Mouse (Mus musculus) frontal cortex, postnatal 10 days (tissue): Measurements from ENCODE around the gene Snd1.

Source experiments
- DNase-seq, 2 experiments: peaks; one replicate each; pipeline ENCODE4 v3.0.0; 2022; ENCODE audit warnings: low spot score in 2 of 2, mixed read lengths in 1 of 2

Snd1 gene

DNA sequence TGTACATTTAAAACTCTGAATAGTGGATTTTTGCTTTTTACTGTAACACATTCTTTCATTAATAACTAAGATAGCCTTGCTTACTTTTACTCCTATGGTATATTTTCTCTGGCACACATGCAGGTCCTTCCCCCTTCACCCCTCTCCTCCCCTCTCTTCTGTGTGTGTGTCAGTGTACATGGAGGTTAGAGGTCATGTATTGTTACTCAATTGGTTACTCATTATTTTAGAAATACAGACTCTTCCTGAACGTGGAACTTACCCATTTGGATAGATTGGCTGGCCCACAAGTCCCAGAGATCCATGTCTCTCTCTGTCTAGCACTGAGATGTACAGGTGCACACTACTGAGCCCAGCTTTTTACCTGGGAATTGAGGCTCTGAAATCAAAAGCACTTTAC is 160.2 kb downstream of the Snd1 start:
- DNase-seq: no peak

DNA sequence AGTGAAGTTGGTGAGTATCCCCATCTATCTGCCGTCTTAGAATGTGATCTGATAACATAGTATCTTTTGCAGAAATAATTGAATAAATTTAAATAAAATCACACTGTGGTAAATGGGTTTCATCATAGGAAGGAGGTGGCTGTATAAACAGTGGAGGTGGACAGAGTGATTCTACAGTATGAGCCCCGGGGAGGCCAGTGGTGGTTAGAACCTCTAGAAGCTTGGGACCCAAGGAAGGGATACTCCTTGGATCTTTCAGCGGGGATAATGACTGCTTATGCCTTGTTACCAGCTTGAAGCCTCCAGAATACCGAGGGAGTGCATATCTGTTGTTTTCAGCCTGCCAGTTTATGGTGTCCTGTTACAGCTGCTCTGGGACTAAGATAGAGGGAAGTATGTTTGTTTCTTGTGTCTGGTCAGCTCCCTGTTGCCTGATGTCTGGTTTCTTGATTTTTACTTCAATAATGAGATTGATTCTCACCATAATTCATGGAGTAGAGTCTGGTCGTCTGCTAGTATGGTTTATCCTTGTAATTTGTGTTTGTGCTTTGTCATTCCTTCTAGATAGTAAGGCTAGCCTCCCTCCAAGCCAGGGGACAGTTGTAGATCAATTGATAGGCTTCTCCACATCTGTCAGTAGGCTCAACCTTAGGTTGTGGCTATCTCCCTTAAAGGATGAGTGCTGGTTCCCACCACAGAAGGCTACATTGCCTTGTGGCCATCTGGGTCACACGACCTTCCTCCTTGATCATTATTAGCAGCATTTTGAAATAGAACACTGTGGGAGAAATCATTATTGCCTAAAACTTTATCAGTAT is 160.8 kb downstream of the Snd1 start:
- no peak for DNase-seq

GRCm38 (mm10) chr6:28640088-28640487 is 165.1 kb downstream of the Snd1 start:
- DNase-seq: no peak

- no peak for DNase-seq
Observed at GRCm38 (mm10) chr6:28642909-28643308, 168.0 kb downstream of the Snd1 start.

DNA sequence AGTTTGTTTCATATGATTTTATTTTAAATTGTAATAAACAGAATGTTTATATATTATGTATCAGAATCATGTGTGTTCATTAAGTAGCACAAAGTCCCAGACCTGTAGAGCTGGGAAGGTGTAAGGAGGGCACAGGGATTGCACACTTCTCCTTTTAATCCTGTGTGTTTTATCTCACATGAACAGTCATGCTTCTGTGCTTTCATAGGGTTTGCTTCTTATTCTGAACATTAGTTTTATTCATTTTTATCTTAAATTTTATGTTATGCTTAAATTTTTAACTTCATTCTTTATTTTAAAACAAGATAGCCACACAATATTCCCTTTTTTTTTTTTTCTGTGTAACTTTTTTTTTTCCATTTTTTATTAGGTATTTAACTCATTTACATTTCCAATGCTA is 170.3 kb downstream of the Snd1 start:
- DNase-seq: no peak

DNA sequence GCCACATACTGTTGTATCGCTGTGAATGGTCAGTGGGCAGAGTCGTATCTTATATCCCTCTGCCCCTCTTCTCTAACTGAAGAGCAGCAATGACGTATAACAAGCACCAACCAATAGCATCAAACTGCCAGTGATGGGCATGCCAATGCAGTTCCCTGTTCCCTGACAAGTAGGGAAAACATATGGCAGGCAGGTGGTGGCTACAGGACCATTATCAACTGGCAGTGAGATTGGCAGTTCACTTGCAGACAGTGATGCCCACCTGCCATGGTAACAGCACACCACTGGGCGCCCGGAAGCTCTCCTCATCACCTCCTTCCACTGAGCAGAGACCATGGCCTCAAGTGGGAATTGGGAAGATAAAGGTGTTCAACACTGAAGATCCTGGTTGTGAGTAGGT is 181.6 kb downstream of the Snd1 start:
- no peak for DNase-seq

DNA sequence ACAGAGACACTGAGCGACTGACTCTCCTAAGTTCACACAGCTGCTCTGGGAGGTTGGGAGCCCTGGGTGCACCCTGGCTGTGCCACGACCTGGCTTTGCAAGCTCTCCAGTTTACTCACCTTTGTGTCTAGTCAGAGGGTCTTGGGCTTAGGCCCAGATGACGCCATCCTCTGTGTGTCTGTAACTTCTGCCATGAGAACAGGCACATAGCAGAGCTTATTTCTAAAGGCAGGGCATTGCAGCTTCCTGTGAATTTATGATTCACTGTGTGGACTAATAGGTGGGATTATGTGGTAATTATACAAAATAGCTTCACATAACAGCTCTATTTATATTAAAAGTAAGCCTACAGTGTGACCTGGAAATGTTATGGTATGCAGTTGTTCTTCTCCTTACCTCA is 188.1 kb downstream of the Snd1 start:
- no peak for DNase-seq

GRCm38 (mm10) chr6:28663670-28664069 is 188.7 kb downstream of the Snd1 start:
- DNase-seq: no peak

DNA sequence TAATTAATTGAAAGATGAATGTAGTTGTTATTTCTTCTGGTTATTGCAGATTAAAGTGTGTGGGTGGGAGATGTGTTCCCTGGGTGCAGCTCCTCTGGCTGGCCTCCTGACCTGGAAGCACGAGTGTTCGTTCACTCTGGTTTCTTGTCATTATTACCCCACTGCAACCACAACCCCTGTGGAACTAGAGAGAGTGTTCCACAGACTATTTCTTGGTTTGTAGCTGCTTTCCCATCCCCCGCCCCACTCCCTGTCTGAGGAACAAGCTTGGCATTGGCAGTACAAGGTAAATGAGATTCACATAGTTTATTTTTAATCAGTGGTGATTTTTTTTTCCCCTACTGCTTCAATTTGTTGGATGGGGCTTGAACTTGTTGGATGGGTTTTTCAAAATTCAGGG is 189.8 kb downstream of the Snd1 start:
- no peak for DNase-seq

- DNase-seq: no peak
Observed at GRCm38 (mm10) chr6:28667586-28667985, 192.6 kb downstream of the Snd1 start.

DNA sequence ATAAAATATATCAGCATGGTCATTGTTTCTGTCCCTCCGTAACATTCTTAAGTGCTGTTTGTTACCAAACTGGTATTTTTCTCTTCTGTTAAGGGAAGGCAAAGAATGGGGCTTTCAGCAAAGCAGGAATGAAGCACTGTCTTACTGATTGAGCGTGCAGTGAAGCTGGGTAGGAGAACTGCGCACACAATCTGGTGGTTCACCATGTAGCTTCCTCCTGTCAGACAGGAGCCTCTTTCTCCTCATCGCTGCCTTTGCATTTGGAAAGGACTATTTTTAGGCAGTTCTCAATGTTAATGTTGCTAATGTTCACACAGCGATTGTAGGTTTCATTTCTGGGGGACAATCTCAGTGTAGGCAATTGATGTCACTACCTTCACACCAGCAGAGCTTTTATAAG is 194.3 kb downstream of the Snd1 start:
- DNase-seq: no peak

DNA sequence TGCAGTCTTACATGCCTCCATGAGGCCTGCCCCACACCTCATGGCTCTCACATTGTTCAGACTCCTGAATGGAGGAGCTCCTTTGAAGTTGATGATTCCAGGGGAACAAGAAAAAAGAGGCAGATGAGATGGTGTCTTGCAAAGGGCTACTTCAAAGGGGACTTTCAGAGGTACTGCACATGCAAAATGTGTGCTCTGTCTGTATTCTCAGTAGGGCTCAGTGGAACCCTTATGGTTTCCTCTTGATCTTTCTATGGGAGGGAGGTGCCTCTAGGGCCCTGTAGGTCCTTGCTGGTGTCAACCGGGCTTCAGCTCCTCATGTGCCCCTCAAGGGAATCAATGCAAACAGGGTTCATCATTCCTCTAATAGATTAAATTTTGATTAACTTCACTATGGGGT is 197.4 kb downstream of the Snd1 start:
- DNase-seq: no peak

GRCm38 (mm10) chr6:28674686-28675085 is 199.7 kb downstream of the Snd1 start:
- no peak for DNase-seq

DNA sequence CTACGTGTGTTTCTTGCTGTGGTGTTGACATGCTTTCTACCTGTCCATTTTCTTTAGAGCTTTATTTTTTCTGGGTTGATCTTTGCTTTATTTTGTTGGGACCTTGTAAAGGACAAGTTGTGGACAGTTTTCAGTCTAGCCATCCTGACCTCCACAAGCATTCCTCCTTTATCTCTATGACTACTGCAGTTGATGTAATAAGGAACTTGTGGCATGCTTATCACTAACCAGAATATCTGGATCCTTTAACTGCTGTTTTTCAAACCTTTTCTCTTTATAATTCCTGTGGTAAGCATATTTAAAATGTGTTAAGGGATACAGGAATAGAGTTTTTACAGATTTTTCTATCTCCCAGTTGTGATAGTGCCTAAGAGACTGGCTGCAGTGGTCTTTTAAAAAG is 204.0 kb downstream of the Snd1 start:
- no peak for DNase-seq

- DNase-seq: no peak
Observed at GRCm38 (mm10) chr6:28680537-28680936, 205.6 kb downstream of the Snd1 start.

- DNase-seq: no peak
Observed at GRCm38 (mm10) chr6:28681521-28682457, 206.8 kb downstream of the Snd1 start.

DNA sequence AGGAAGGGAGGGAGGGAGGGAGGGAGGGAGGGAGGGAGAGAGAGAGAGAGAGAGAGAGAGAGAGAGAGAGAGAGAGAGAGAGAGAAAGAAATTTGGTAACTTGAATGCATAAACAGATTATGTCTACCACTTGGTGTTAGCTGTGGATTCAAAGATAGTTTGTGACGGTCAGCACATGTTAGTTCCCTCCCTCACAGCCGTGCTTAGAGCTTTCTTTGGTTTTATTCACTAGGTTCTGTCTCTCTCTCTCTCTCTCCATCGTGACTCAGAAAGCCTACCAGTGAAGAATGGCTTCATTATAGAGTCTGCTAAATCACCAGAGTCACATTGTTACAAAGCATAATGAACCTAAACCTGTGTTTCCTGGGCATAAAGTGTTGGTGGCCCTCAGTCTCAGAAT is 210.1 kb downstream of the Snd1 start:
- DNase-seq: no peak

DNA sequence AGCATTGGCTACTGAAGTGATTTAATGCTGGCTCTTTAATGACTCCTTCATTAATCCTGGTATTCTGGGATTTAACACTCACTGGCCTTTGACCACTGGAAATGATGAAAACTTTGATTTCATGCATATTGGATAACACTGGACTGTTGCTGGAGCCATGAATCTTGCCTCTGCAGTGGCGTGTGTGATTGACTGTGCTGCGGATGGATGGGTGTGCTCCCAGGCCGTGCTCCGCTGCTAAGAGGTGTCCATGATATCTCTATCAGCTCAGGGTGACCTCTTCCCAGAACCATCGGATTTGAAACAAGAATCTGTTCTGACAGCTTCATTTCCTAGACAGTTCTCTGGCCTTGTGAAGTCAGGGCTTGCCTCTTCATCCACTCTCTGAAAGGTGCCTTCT is 210.8 kb downstream of the Snd1 start:
- no peak for DNase-seq

DNA sequence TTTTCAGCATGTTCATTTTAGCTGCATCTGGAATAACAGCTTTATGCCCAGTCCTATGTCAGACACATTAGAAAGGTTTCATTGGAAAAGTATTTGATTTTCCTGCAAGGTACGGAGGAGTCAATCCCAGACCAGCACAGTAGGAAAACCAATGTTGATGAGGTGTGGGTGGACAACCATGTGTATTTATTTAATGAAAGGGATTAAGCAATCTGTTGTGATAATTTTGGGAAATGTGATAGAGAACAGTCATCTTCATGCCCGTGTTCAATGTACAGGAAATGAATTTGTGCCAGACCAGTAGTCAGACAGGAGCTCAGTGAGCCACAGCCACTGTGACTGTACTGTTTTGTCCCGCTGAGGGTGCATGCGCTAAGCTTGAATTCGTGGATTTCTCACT is 212.8 kb downstream of the Snd1 start:
- no peak for DNase-seq

DNA sequence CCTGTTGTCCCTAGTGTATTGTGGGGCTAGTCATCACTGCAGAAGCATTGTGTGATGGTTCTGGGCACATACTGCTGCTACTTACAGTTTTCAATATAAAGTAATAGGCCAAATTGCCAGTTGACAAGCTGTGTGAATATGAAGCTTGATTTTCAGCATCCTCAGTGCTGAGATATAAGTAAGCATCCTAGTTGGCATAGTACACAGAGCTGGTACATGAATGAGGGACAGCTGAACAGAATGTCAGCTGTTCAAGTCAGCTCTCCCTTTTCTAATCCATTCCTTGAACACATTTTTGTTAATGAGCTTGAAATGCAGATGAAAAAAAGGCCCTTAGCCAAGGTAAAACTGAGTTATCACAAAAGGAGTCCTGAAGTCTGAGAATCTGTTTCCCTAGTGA is 217.7 kb downstream of the Snd1 start:
- no peak for DNase-seq

- no peak for DNase-seq
Observed at GRCm38 (mm10) chr6:28697214-28697613, 222.3 kb downstream of the Snd1 start.

DNA sequence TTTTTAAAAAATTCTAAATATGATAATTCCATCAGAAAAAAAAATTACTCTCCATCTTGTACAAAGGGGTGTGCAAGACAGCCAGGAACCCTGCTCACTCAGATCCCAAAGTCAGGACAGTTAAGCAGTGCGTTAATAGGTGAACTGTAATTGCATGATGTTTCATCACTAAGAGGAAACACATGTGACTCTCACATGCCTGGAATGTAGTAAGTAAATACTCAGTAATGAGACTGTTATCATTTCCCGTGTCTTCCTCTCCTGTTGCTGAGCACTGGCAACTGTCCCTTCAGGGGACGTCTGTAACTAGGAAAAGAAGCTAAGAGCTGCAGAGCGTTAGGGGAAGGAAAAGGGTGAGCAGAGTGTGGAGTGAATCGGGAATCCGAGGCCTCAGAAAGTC is 229.7 kb downstream of the Snd1 start:
- DNase-seq: no peak
